Mouse (Mus musculus) common myeloid progenitor, adult 5-6 weeks (primary cell): ENCODE measurements around the gene Synrg. TPM values are rescaled to one million over a fixed set of nuclear protein-coding genes. Genes with fewer than 3 reads are reported as not detected.

Experiments
- ATAC-seq: replicated peaks from 2 replicates; pipeline ENCODE4 v1.8.0; 2016; ENCODE audit warnings: low read depth, mild to moderate bottlenecking, moderate TSS enrichment, inconsistent platforms; ENCODE audit not compliant: poor library complexity, severe bottlenecking
- total RNA-seq: library from RNA; stranded (forward); fragments of 200-1000, 187-1606 nt; gene quantifications from 2 replicates; pipeline ENCODE4 v1.2.3, GENCODE M21; 2017

Gene Synrg
- total RNA-seq, 1 experiment from 2014 or later: 21.0 TPM

- ATAC-seq: 0 out of 2 replicates have a peak, but pooled peaks have one; percentile 25
These were observed 103.5 kb downstream of the Synrg start for GRCm38 (mm10) chr11:84067720-84068190.

DNA sequence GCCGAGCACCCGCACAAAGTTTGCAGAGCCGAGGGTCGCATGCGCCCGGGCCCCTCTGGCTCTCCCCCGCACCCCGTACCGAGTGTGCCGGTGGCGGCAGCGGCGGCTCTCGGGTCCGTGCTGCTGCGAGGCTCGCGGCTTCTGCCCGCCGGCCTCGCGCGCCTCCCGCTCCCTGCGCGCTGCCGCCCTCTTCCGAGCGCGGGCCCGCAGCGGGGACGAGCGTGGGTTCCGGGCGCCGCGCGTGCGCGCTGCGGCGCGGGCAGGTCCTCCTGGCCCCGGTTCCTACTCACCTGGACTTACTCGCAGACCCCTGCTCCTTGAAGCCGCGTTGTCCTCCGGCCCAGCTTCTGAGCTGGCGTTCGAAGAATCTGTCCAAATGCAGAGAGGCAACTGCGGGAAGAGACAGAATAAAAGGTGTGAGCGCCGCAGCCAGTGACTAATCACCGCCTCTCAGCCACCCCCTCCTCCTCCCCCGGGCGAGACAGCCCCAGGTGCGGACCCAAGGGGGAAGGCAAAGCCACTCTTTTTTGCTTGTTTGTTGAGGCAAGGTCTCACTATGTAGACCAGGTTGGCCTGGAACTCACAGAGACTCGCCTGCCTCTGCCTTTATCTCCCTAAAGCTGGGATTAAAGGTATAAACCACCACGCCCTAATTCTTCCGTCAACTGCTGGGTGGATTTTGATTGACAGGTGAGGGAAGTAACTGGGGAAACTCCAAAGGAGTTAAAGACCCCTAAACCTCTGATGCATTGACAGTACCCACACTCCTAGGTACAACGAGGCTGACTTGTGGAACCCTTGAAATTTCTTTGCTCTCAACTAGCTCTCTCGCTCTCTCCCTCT lies 104.2 kb downstream of the Synrg start:
- ATAC-seq: no peak

GRCm38 (mm10) chr11:84069034-84069370 lies 104.8 kb downstream of the Synrg start, which contains the start of gene Dusp14:
Gene Dusp14, minus strand, starts transcription at chr11:84069261.
- no peak for ATAC-seq

DNA sequence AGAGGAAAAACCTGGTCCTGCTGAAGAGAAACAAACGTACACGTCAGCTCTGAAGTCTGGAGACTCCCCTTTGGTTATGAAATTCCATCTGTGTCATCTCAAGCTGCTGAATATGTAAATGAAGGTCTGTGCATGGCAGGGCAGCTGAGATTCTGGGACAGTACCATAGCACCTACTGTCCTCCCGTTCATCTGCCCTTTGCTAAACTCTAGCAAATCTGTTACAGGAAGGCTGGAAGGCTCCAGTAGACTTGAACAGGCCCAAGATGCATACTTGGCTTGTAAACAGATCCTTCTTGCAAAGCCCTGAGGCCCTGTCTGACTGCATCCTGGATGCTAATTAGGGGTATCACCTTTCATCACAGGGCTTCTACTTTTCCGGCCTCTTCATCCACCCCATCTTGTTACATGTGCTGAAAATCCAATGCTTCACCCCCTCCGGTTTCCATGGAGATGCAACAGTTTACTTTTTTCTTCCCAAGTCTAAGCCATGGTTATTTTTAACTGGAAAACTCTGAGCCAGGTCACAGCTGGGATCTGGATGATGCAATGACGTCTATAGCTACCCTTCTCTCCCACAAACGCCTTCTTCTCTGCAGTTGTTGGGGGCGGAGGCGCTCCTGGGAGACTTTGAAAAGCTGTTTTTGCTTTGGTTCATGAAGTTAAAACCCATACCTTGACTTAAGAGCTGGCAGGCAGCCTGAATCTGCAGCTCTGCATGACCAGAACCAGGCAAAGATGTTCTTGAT lies 108.8 kb downstream of the Synrg start:
- no peak for ATAC-seq

- no peak for ATAC-seq
These were observed 109.9 kb downstream of the Synrg start for GRCm38 (mm10) chr11:84073816-84074764.

DNA sequence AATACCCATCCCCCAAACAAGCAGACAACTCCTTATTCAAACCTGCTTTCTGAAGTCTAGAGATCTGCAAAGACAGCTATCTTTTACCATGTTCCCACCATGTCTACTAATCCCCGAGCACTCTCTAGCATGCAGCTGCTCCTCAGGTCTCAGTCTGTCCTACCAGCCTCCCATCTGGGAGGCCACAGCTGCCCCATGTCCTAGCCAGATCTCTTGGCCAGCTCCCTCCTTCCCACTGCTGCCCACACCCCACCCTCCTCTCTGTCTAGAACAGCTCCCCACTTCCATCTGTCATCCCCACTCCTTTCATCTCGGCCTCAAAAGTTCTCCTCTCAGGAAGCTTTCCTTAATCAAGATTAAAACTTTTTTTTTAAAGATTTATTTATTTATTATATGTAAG lies 112.8 kb downstream of the Synrg start:
- no peak for ATAC-seq

GRCm38 (mm10) chr11:84078601-84079000 lies 114.4 kb downstream of the Synrg start:
- no peak for ATAC-seq

- no peak for ATAC-seq
These were observed 115.1 kb downstream of the Synrg start for GRCm38 (mm10) chr11:84079361-84079760.

- no peak for ATAC-seq
These were observed 115.7 kb downstream of the Synrg start for GRCm38 (mm10) chr11:84079887-84080286.

GRCm38 (mm10) chr11:84080327-84080726 lies 116.1 kb downstream of the Synrg start:
- no peak for ATAC-seq

- no peak for ATAC-seq
These were observed 117.7 kb downstream of the Synrg start for GRCm38 (mm10) chr11:84081901-84082300.

DNA sequence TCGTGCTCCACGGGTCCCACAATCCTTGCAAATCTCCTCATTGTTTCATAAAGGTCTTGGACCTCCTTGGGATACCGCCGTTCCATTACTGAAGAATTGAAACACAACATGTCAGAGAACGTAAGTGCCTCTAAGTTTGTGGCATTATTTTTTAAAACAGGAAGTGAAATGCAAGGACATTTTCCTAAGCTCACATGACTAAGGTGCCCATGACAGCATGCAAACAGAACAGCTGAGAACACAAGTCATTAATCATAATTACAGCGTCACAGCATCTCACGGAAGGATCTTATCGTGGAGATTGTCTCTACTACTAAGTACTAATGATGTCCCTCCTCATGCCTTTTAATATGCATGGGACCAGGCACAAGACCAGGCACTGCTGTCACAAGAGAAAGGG lies 126.3 kb downstream of the Synrg start:
- ATAC-seq: no peak

Other genes starting within 250 kb of the Synrg start
- gene Wfdc21, start 217.5 kb upstream of the Synrg start, total RNA-seq: 16.8 and 17.2 TPM in 2 replicates
- gene Heatr6, start 210.7 kb upstream of the Synrg start, total RNA-seq: 14.4 and 18.1 TPM in 2 replicates
- not detected in 2 replicates for gene Hnf1b, start 114.4 kb upstream of the Synrg start, total RNA-seq
- 68.2 and 71.4 TPM in 2 replicates for gene Ddx52, start 22.4 kb upstream of the Synrg start, total RNA-seq
- not detected in 2 replicates for gene Dusp14, start 104.8 kb downstream of the Synrg start, total RNA-seq
- gene Tada2a, start 165.2 kb downstream of the Synrg start, total RNA-seq: 16.2 and 25.3 TPM in 2 replicates
- gene Acaca, start 165.2 kb downstream of the Synrg start, total RNA-seq: 25.8 and 40.7 TPM in 2 replicates
- gene Gm11437, start 203.0 kb downstream of the Synrg start, total RNA-seq: not detected in 2 replicates